Comparison of ENCODE assay signal across 8 mouse cellular contexts in the genomic region with DNA sequence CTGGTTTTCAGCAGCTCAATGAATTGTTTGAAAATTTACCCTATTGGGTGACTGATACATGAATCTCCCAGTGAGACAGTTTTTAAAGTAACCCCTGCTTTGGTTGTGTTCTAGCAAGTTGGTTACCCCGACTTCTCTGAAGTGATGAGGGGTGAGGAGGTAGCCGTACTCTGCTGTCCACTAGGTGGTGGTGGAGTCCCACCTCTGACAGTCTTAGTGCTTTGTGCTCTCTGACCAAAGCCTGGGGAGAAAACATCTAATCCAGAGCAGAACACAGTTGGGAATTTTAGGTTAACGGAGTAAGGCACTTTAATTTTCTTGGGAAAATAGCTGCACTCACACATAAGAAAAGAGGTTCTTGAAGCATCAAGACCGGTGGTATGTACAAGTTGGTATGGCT.
DNase-seq lines count a peak whose midpoint lies in the region; ATAC-seq and TF ChIP-seq lines count a peak whose summit lies in the region.

No protein-coding gene starts in this region.

- H3K27me3 ChIP-seq in lung, postnatal 0 days (replicated peaks; ENCODE audit: insufficient read depth, low read length) = no peaks in the 10 kb centered on the region

- ATAC-seq in lung, postnatal 0 days = no peak

- H3K9me3 ChIP-seq in lung, postnatal 0 days (ENCODE audit: low read length) = no peaks in the 10 kb centered on the region

- H3K27ac ChIP-seq in lung, postnatal 0 days (ENCODE audit: low read length) = no peak overlapping the region

- WGBS in lung, postnatal 0 days = 25% methylated on average over 4 of the region's 4 CpGs

- peak; percentile 33 for DNase-seq in urinary bladder, postnatal 14 days (ENCODE audit: low spot score)
- DNase-seq in urinary bladder, adult 2 months (ENCODE audit: low spot score) = no peak
- DNase-seq in cerebellum, adult 9-10 months = peak; percentile 82
- peak; percentile 70 for DNase-seq in forelimb bud, embryonic 11.5 days (ENCODE audit: low read depth, low spot score)
- DNase-seq in layer of hippocampus, adult 11-12 months (ENCODE audit: low spot score) = peak; percentile 73
- peak; percentile 50 for DNase-seq in lung, postnatal 0 days (ENCODE audit: low spot score)
- DNase-seq in right cerebral cortex, adult 2 months (ENCODE audit: low spot score in 2 of 2) = peak; percentile 73 to 77
- no peak for DNase-seq in MN1 (ENCODE audit: low spot score)

- no peak overlapping the region for H3K4me3 ChIP-seq in lung, postnatal 0 days (ENCODE audit: low read depth, low read length)

- H3K4me2 ChIP-seq in lung, postnatal 0 days (replicated peaks; ENCODE audit: low read depth, low read length) = no peak overlapping the region

- no peaks in the 10 kb centered on the region for H3K36me3 ChIP-seq in lung, postnatal 0 days (ENCODE audit: insufficient read depth, low read length)

- TF ChIP-seq EP300 in lung, postnatal 0 days (IDR thresholded peaks at IDR 0.05) = no peak

- no peak overlapping the region for H3K9ac ChIP-seq in lung, postnatal 0 days (replicated peaks; ENCODE audit: low read depth)

- H3K4me1 ChIP-seq in lung, postnatal 0 days (ENCODE audit: insufficient read depth, low read depth, low read length) = no peaks in the 10 kb centered on the region

- TF ChIP-seq CTCF in lung, postnatal 0 days (IDR thresholded peaks at IDR 0.05) = peak; percentile 79

Comparison
In these comparisons a context has a peak if more than half of its experiments do, and no peak if none do; other contexts are left out.
1. DNase-seq: peak in urinary bladder, postnatal 14 days (single experiment), cerebellum, adult 9-10 months (single experiment), forelimb bud, embryonic 11.5 days (single experiment), layer of hippocampus, adult 11-12 months (single experiment), lung, postnatal 0 days (single experiment) and right cerebral cortex, adult 2 months (2 of 2); none in urinary bladder, adult 2 months (single experiment) and MN1 (single experiment).